Mouse (Mus musculus): ENCODE results near the gene Arpc4.

The Arpc4 gene

DNA sequence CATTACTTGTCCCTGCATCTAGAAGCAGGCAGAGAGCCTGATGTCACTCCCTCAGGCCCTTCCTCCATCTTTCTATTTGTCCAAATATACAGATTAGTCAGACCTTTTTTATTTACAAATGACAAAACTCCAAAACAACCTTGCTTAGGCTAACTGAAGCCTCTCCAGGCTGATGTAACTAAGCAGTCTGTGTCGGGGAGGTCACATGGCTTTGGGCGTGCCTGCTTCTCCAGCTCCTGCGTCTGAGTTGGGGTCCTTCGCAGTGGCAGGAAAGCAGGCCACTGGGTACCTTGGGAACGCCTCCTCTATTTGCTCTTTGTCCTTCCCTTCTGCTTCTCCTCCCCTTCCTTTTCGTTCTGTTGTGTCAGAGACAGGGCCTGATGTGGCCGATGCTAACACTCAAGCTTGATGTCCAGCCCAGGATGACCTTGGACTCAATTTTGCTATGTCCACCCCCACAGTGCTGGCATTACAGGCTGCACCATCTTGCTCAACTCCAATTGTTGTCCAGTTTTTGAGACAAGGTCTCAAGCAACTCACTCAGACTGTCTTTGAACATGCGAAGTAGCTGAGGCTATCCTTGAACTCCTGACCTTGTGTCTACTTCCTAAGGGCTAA is 13.3 kb upstream of the Arpc4 start:
- DNase-seq (ENCODE audit: low spot score) = no peak

DNA sequence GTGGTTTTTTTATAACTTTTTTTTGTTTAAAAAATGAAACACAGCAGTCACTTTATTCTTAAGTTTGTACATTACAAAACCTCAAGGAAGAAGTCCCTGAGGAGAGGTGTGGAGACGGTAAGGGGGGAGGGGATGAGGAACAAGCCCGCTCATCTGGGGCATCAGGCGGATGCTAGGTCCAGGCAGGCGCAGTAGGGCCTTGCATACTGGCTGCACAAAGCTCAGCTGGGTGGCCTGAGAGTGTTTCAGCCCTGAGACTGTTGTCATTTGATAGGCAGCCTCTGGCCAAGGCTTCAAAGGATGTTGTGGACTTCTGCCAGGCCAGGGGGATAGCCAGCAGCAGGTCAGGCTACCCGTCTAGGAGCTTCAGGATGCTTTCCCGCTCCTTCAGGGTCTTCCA is 11.3 kb upstream of the Arpc4 start:
- no peak for DNase-seq (ENCODE audit: low spot score)

DNA sequence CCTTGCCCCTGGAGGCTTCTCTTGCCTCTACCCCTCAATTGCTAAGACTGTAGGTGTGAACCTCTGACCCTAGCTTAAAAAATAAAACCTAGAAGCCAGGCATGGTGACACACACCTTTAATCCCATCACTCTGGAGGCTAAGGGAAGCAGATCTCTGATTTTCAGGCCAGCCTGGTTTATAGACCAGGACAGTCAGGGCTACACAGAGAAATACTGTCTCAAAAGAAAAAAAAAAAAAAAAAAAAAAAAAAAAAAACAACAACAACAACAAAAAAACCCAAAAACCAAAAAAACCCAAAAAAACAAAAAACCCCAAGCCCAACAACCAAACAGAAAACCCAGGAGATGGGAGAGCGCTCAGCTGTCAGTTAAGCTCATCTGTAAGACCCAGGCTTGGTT is 10.3 kb upstream of the Arpc4 start:
- DNase-seq (ENCODE audit: low spot score) = no peak

DNA sequence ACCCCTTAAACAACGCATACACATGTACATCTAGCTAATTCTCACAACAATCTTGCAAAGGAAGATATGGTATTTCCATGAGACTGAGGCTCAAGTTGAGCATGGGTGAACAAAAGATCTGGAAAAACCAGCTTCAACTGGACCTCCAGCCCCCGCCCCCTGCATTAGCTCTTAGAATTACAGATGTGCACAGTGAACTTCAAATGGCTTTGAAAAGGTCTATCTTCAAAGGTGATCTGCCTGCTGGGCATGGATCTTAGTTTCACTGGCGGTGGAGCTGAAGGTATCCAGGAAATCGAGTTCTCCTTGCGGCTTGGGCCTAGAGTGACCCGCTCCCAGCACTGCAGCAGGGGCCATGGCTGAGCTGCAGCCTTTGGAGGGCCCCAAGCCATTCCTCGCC is 9.8 kb upstream of the Arpc4 start:
- no peak for DNase-seq (ENCODE audit: low spot score)

DNA sequence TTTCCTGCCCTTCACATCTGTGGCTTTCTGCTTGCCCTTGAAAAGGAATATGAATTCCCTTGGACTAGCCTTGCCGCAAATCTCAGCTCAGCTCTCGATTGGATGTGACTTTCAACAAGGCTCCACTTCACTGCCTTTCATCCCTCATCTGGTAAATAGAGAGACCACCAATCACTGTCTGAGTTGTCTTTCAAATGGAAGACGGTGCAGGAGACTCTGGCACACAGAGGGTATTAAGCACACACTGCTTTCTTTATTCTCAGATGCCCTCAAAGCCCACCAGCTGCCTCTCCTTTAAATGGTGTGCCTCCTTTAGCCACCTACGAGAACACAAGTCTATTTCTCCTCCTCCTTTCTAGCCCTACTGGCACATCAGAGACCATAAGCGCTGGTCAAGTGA is 9.3 kb upstream of the Arpc4 start:
- DNase-seq (ENCODE audit: low spot score) = no peak

DNA sequence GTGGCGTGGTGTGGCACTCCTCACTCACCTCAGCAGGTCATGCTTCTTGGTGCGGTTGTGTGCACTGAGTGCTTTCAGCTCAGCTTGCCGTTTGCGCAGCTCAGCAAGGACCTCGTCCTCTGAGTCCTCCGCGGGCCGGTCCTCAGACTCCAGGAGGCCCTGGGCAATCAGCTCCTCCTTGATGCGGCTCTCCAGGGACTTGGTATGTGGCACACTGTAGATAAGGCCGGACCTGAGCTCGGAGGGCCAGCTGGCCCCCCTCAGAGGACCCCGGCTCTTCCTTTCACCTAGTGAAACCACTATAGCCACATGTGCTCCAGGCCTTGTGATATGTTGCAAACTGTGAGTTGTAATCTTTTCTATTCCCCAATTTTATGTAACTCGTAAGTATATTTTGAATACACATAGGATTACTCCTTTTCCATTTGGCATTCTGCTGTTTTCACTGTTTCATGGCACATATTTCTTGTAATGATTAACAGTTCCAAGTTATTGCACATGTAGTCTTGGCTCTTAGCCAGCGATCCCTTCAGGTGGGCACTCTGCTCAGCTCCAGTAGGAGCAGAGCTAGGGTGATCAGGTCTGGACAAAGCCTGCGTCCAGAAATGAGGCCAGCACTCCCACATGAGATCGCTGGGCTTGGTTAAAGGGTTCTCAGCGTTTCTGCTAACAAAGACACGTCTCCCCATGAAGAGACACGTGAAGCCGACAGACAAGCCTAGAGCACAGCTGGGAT is 7.6 kb upstream of the Arpc4 start:
- DNase-seq (ENCODE audit: low spot score) = no peak

DNA sequence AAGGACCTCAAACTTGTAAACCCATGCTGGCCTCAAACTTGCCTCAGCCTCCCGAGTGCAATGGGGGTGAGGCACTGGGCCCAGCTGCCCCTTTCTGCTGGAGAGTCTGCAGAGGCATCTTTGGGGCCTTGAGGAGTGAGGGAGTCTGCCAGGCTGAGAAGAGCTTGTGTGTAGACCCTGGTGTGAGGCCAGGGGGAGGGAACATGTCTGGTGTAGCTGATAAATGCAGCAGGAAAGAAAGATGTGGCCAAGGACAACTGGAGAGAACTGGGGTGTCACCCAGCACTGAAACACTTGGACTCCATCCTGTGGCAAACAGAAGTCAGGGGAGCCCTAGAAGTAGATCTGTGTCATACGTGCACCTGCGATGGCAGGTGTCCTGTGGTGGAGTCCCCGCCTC is 4.4 kb upstream of the Arpc4 start:
- DNase-seq (ENCODE audit: low spot score) = no peak

DNA sequence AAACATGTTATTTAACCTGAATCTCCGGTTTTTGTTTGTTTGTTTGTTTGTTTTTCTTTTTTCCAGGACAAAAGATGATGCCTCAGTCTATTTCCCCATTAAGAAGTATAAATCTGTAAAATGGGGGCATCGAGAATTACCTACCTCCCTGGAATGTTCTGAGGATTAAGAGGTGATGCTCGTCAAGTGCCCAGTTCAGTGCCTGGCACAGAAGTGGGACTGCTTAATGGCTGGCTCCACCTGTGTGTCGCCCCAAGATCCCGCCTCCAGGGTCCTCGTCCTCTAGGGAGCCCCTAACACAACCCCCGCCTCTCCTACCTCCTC is 781 bp upstream of the Arpc4 start:
- DNase-seq (ENCODE audit: low spot score) = no peak

DNA sequence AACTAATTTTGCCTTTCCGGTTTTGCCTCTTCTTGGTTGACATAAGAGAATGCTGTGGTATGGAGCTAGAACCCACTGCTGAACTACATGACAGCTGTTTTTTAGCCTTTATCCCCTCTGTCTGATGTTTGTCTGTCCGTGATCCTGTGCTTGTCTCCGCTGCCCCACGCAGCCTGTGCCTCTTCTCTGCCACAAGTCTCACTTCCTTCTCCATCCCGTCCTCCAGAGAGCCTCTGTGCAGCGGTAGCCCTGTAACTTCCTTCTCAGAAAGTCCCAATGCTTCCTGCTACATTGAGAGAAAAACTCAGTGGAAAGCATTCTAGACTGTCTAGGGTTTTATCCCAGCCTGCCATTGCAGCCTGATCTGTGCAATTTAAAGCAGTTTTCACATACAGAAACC is 1.3 kb downstream of the Arpc4 start:
- DNase-seq (ENCODE audit: low spot score) = no peak

DNA sequence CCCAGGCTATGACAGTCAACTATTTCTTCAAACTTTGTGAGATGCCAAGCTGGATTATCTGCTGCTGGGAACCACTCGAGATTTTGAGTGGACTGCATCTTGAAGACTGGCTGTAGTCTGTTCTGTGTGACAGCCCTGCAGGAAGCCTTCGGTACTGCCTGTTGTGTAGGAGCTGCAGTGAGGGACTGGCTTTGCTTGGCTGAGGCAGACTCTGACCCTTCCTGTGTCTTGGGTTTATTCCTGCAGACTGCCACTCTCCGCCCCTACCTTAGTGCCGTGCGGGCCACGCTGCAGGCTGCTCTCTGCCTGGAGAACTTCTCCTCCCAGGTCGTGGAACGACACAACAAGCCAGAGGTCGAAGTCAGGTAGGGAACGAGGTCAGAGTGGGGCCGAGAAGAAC is 2.6 kb downstream of the Arpc4 start:
- DNase-seq (ENCODE audit: low spot score) = no peak

DNA sequence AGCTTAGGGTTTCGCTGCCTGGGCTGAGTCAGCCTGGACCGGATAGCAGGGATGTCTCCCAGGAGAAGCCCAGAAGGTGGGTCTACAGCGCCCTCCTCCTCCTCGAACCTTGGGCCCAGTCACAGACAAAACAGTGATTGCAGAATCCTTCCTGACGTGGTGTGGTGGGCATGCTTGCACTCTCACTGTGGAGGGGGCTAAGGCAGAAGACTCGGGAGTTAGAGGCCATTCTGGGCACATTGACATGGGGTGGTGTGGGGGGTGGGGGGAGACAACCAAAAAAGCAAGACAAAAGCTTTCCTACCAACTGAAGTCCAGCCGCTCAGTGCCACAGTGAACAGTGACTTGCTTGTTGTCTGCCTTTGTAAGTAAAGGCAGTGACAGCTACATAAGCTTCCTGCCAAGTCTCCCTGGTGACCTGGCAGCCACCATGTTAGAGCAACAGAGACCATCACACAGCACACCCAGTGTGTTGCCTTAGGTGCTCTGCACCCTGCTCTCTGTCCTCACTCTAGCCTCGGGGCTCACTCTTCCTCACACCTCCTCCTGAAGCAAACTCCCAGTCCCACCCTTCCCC is 6.5 kb downstream of the Arpc4 start:
- DNase-seq (ENCODE audit: low spot score) = no peak

DNA sequence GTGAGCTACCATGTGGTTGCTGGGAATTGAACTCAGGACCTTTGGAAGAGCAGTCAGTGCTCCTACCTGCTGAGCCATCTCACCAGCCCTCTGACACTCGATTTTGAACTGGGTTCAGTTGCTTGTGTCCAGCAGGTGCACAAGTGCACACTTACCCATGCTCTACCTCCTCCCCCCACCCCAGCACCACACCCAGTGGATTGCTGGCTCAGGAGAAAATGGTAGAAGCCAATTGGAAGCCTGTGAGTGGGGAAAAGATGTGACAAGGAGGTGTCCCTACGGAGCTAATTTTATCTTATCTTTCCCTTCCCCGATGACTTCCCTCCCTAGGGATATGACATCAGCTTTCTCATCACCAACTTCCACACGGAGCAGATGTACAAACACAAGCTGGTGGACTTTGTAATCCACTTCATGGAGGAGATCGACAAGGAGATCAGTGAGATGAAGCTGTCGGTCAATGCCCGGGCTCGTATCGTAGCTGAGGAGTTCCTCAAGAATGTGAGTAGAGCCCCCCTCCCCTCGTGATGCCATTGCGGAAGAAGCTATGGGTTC is 7.3 kb downstream of the Arpc4 start:
- DNase-seq (ENCODE audit: low spot score) = no peak

DNA sequence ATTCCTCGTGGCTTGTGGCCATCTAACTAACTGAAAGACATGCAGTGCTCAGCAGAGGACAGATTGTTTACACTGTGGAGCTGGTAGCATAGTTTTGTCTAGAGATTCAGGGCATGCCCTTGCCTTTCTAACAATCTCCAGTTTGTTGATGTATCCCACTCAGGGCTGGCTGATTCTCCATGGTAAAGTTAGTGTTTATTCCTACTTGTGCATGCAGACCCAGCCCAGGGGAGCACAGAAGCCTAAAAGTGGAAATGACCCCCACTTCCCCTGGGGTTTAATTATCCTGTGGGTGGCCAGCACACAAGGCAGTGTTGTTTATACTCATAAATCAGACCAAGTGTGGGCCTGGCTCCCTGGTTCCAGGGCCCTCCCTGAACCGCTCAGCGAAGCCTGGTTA is 8.1 kb downstream of the Arpc4 start:
- DNase-seq (ENCODE audit: low spot score) = no peak

DNA sequence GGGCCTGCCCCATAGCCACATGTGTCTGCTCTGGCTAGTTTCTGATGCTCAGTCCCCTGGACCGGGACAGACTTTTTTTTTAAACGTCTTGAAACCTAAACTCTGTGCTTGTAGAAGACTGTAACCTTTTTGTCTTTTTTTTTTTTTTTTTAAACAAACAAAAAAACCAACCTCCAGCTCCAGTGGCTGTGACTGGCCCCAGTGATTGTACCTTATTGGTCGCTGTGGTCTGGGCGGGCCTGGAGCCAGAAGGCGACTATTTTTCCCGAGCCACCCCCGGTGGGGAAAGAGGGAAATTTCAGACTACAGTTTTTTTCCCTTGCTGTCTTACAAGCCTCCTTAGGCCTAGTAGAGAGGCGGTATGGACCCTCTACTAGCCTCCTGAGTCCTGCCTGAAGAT is 11.0 kb downstream of the Arpc4 start, which contains the start of gene Ttll3:
Gene Ttll3 (plus strand): TSS at position 301 of the 400 bp plus-strand sequence.
- no peak for DNase-seq (ENCODE audit: low spot score)

DNA sequence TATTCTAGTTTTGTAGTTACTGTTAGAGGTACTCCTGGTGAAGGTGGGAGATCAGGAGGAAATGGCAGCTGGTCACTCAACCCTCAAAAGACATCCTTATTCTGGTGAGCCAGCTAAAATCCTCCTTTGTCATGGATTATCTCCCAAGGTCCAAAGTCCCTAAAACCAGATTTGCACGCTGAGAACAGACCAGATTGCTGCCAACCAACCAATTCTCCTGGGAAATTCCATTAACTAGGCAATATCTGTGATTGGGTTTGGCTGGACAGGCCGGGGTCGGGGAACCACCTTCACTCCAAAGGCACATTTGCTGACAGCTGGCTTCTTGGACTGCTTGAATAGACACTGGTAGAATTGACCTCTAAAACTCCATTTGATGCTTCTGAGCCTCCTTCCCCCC is 12.8 kb downstream of the Arpc4 start:
- no peak for DNase-seq (ENCODE audit: low spot score)

DNA sequence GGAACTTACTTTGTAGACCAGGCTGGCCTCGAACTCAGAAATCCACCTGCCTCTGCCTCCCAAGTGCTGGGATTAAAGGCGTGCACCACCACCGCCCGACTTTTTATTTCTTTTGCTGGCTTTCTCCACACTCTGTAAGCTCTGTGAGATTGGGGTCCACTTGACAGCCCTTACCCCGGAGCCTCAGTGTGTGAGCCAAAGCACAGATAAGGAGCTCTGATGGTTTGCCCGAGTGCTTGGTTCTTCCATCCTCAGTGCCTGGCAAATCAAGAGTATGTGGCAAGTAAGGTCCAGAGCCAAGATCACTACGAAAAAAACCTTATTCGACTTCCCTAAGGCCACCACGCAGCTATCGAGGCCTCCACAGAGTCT is 14.1 kb downstream of the Arpc4 start:
- no peak for DNase-seq (ENCODE audit: low spot score)

DNA sequence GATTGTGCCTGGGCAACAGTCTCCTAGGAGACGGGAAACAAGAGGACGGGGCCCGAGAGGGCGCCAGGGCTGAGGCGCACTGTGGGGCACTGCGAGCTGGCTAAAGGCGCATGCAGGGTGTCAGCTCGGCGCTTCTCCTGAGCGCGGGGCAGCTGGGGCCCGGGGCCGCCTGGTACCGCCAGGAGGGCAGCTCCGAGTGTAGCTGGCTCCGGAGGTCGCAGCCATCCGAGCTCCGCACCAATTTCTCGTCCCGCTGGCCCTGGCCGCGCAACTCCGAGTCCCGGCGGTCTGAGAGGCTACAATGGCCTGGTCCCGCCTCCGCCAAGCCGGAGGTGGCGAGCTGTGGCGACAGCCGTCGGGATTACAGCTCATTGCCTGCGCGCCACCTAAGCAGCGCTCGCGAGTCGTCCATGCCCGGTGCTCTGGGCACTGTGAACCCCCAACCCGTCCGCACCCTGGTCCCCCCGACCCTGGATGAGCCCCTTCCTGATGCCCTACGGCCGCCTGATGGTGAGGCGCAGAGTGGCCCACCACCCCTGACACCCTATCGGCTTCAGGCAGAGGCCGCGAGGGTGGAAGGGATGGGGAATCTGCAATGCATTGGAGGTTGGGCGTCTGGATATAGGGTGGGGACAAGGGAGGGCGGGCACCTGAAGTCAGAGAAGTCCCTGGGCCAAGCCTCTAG is 14.6 kb downstream of the Arpc4 start:
- no peak for DNase-seq (ENCODE audit: low spot score)

DNA sequence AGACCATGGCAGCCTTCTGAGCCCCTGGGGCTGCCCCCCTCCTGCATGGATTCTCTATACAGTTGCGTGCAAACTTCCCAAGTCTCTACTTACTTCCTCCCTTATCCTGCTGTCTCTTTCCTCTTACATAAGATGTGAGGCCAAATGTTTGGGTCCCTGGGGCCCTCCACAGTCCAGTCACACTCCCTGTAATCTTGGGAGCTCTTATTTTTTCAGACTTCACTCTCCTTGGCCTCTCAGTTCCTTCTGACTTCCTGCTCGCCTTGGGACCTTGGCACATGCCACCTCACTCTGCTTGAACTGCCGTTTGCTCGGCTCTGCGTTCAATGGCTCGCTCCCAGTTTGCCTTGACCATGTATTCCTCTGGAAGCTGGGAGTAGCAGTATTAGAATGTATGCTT is 16.0 kb downstream of the Arpc4 start:
- DNase-seq (ENCODE audit: low spot score) = no peak

DNA sequence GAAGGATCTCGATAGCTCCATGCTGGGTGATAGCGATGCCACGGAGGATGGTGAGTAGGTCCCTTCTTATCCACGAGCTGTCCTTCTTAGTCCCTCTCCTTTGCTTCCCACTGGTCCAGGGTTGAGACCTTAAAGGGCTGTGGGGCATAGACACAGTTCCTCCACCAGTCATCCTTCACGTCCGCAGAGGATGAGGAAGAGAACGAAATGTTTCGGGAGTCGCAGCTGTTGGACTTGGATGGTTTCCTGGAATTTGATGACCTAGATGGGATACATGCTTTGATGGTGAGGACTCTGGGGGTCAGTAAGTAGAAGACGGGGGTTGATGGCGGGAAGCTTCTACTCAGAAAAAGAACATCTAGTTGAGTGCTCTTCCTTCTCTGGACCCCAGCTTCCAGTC is 16.9 kb downstream of the Arpc4 start:
- no peak for DNase-seq (ENCODE audit: low spot score)

DNA sequence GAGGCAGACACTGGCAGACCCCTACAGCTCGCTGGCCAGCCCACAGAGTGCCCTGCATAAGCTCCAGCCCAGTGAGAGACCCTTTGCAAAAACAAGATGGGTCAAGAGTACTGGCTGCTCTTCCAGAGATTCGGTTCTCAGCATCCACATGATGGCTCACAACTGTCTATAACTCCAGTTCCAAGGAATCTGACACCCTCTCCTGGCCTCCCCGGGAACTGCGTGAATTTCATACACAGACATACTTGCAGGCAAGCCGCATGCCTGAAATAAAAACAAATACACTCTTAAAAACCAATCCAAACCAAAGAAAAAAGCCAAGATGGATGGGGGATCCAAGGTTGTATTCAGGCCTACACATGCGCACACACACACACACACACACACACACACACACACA is 17.6 kb downstream of the Arpc4 start:
- no peak for DNase-seq (ENCODE audit: low spot score)

DNA sequence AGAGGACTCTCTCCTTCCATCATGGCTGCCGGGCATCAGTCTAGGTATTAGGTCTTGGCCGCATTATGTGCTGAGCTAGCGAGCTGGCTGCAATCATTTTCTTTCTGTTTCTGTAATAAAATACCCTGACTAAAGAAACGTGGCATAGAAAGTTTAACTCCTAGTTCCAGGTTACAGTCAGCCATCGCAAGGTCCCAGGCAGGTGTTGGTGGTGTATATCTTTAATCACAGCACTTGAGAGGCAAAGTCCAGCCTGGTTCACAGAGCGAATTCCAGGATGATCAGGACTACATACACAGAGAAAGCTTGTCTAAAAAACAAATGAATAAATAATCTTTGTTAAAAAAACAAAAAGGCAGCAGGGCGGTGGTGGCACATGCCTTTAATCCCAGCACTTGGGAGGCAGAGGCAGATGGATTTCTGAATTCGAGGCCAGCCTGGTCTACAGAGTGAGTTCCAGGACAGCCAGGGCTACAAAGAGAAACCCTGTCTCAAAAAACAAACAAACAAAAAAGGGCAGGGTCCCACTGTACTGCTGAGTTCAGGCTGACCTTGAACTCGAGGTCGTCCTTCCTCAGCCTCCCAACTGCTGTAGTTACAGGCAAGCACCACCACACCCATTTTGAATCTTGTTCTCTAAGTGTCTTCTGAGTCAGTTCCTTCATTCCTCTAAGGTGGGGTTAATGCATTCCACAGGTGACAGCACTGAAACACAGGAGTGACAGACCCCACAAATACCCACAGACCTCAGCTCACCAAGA is 18.5 kb downstream of the Arpc4 start:
- no peak for DNase-seq (ENCODE audit: low spot score)

DNA sequence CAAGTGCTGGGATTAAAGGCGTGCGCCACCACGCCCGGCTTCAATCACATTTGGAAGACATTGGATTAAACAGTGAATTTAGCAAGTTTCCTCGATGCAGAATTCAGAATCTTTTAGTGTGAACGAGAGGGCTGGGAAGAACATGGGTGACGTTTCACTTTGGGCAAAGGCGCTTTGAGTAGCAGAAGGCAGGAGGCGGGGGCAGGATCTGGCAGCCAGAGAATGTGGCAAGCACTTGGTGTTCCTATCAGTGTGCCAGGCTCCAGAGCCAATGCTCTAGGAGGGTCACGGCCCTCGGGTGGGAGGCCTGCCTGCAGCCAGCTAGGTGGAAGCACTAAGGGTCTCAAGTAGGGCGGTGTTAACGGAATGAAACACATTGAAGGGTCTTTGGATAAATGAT is 24.2 kb downstream of the Arpc4 start:
- no peak for DNase-seq (ENCODE audit: low spot score)

All from T-cell, adult 2 months (primary cell).